Mouse (Mus musculus) inflammation-experienced regulatory T-cells, adult 6 months (primary cell): ENCODE results near the gene Atp1a3. TPM values are rescaled to one million over a fixed set of nuclear protein-coding genes. Genes with fewer than 3 reads are reported as not detected.

ENCODE experiments used
- ATAC-seq: one replicate; pipeline ENCODE4 v1.8.0; 2017
- polyA plus RNA-seq, 3 experiments: library from polyadenylated mRNA; unstranded; fragments of 100-300 nt; shearing (Covaris generic); gene quantifications; one replicate each; pipeline ENCODE4 v1.2.1; 2017

Gene Atp1a3
- polyA plus RNA-seq, 3 experiments from 2014 or later, result 0.62 to 3.6 (median 3.4) TPM

DNA sequence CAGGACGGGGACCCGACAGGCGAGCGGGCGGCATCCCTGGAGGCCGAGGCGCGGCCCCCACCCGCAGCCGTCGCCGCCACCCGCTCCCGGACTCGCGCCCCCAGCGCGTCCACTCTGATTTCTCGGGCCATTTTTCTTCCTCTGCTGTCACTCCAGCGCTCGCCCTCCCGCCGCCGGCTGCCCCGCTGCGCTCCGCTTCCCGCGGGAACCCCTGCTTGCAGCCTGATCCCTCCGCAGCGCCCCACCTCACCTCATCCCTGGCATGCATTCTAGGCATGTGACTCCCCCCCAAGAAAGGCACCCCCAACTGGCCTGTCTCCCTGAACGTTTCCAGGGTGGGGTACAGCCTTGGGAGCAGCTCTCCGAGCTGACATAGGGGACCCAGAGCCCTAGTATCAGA is 50.5 kb downstream of the Atp1a3 start:
- no peak for ATAC-seq

GRCm38 (mm10) chr7:24954450-24954849 is 51.3 kb downstream of the Atp1a3 start:
- peak; percentile 74 for ATAC-seq

- no peak for ATAC-seq
Observed at GRCm38 (mm10) chr7:24953966-24954365, 51.8 kb downstream of the Atp1a3 start.

- peak; percentile 32 for ATAC-seq
Observed at GRCm38 (mm10) chr7:24949958-24950623, 55.7 kb downstream of the Atp1a3 start.

GRCm38 (mm10) chr7:24948774-24949173 is 57.0 kb downstream of the Atp1a3 start:
- ATAC-seq, result no peak

- no peak for ATAC-seq
Observed at GRCm38 (mm10) chr7:24947316-24948048, 58.3 kb downstream of the Atp1a3 start.

DNA sequence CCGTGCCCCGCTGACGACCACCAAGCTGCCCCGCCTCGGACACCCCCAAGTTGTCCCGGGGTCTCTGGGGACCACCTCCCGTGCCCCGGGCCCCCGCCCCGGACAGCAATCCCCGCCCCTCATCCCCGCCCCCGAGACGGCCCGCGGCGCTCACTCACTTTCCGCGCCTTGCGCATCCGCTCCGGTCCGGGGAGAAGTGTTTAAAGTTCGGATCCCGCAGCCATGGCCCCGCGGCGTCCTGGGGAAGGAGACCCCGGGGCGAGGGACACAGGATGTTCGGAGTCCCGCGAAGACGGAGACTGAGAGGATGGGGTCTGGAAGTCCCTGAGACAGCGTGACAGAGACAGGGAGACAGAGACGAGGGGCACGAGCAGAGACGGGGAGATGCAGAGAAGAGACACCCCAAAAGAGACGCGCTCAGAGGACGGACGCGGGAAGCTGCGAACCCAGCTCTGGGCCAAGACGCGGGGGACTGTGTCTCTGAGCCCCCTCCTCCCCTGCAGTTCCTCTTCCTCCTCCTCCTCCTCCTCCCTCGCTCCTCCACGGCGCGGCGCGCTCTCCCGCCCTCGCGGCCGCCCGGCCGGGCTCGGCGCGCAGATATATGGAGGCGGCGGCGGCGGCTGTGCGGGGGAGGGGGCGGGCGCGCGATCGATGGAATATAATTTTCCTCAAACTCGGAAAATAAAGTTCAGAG is 61.4 kb downstream of the Atp1a3 start, which contains the start of gene Gm4881:
Gm4881 (minus strand) TSS at position 238 of the 694 bp plus-strand sequence.
- peak; percentile 58 for ATAC-seq

DNA sequence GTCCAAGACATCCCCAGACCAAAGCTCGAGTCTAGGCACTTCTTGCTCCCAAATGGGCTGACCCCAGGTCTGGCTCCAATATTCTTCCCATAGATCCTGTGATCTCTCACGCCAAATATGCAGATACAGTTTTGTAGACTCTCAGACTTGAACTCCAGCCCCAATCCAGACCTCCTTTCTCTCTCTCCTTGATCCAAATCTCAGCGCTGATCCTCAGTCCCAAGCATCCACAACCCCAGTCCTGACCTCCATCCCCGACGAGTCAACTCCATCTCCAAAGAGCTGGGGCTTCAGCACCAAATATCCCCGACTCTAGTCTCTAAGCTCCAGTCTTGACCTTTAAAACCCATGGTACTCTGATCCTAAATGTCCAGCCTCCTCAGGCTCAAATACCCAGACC is 62.1 kb downstream of the Atp1a3 start:
- no peak for ATAC-seq

GRCm38 (mm10) chr7:24931651-24932050 is 74.1 kb downstream of the Atp1a3 start:
- no peak for ATAC-seq

DNA sequence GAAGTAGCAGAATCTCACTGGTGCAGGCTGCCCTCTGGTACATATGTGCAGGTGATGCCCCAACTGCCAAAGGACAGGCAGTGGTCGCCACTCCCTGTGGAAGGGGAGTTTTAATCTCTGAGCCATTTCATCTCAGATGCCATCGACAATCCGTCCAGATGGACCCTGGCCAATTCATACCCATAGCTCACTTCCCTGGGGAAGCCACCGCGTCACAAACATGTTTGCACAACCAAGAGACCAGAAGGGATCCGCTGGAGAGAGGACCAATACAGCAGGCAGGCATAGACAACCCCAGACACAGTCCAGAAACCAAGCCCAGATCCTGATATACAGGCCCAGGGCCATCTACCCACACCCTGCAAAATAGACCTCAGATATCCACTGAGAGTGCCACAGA is 75.3 kb downstream of the Atp1a3 start:
- no peak for ATAC-seq

Other genes starting within 250 kb of the Atp1a3 start
- not detected for gene Cd177, start 245.6 kb downstream of the Atp1a3 start, polyA plus RNA-seq
- gene Ceacam10, start 228.8 kb downstream of the Atp1a3 start, polyA plus RNA-seq, result not detected
- 10 to 100 TPM; 14.1 to 61.2 (median 46.0) TPM for gene Gm9844, start 143.7 kb downstream of the Atp1a3 start, polyA plus RNA-seq
- not detected for gene Lypd4, start 136.0 kb downstream of the Atp1a3 start, polyA plus RNA-seq
- gene Dmrtc2, start 135.9 kb downstream of the Atp1a3 start, polyA plus RNA-seq, result not detected
- over 10,000 TPM in 2 of 3 experiments, 1,000 to 10,000 TPM in 1; 7,402 to 12,964 (median 12,716) TPM for gene Rps19, start 121.6 kb downstream of the Atp1a3 start, polyA plus RNA-seq
- gene Cd79a, start 108.6 kb downstream of the Atp1a3 start, polyA plus RNA-seq, result 10 to 100 TPM in 2 of 3 experiments, 1 to 10 TPM in 1; 2.2 to 13.5 (median 10.8) TPM
- gene Arhgef1, start 103.0 kb downstream of the Atp1a3 start, polyA plus RNA-seq, result 100 to 1,000 TPM; 112 to 198 (median 176) TPM
- gene Gm4881, start 61.5 kb downstream of the Atp1a3 start, polyA plus RNA-seq, result not detected
- 100 to 1,000 TPM; 119 to 244 (median 236) TPM for gene Rabac1, start 33.2 kb downstream of the Atp1a3 start, polyA plus RNA-seq
- 1 to 10 TPM; 3.1 to 4.9 (median 3.2) TPM for gene Grik5, start 66.4 kb upstream of the Atp1a3 start, polyA plus RNA-seq
- 10 to 100 TPM in 2 of 3 experiments, 1 to 10 TPM in 1; 8.9 to 11.3 (median 11.3) TPM for gene Zfp574, start 66.6 kb upstream of the Atp1a3 start, polyA plus RNA-seq
- 10 to 100 TPM; 18.1 to 32.0 (median 30.0) TPM for gene Pou2f2, start 173.8 kb upstream of the Atp1a3 start, polyA plus RNA-seq
- gene Dedd2, start 214.7 kb upstream of the Atp1a3 start, polyA plus RNA-seq, result 10 to 100 TPM; 24.6 to 26.2 (median 25.0) TPM
- 1 to 10 TPM; 2.2 to 4.0 (median 2.5) TPM for gene Zfp526, start 215.5 kb upstream of the Atp1a3 start, polyA plus RNA-seq
- 10 to 100 TPM in 1 of 3 experiments, 1 to 10 TPM in 2; 8.5 to 13.3 (median 8.9) TPM for gene Gsk3a, start 231.9 kb upstream of the Atp1a3 start, polyA plus RNA-seq
- gene Erf, start 244.8 kb upstream of the Atp1a3 start, polyA plus RNA-seq, result under 1 TPM; 0.34 to 0.70 (median 0.38) TPM